ENCODE assay signal across 28 mouse cellular contexts in the genomic region with DNA sequence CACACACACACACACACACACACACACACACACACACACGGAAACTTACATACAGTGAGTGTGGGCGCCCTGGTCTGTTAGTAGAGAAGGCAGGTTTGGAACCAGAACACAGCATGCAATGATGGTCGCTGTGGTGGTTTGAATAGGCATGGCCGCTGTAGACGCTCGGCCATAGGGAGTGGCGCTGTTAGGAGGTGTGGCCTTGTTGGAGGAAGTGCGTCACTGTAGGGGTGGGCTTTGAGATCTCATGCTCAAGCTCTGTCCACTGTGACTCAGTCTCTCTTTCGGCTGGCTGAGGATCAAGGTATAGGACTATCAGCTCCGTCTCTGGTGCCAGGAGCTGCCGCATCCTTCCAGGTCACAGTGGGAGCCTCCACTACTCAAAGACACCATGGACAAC.
"Had no signal": no experiment of that assay in that cellular context is flagged by ENCODE, and none has a peak within 500 bp of the region (broad histone marks: within the 10 kb centered on the region; RNA-seq: fewer than 3 reads in every experiment).

No protein-coding gene starts in this region.

- H3K9me3 ChIP-seq: heart, embryonic 13.5 days; heart, embryonic 15.5 days; hindbrain, embryonic 10.5 days; hindbrain, embryonic 12.5 days; intestine, embryonic 15.5 days; kidney, embryonic 15.5 days; limb, embryonic 10.5 days; limb, embryonic 12.5 days; liver, embryonic 13.5 days had no signal

- H3K9ac ChIP-seq: heart, embryonic 13.5 days; heart, embryonic 15.5 days; hindbrain, embryonic 12.5 days; hindbrain, embryonic 14.5 days; intestine, embryonic 15.5 days; kidney, embryonic 15.5 days; limb, embryonic 12.5 days; liver, embryonic 13.5 days had no signal

- H3K4me3 ChIP-seq: heart, adult 2 months; heart, embryonic 13.5 days; heart, embryonic 15.5 days; hindbrain, embryonic 10.5 days; hindbrain, embryonic 12.5 days; intestine, embryonic 15.5 days; kidney, embryonic 15.5 days; limb, embryonic 10.5 days; limb, embryonic 12.5 days; liver, embryonic 13.5 days had no signal

- ATAC-seq: hindbrain, embryonic 16.5 days; inflammation-experienced regulatory T-cells, adult 6 months; intestine, embryonic 15.5 days had no signal

- DNase-seq: gastrocnemius, postnatal 14 days; gastrocnemius, postnatal 36 days; heart, adult 11 months; heart, adult 2 months; heart, postnatal 4 days; kidney, adult 11 months; kidney, adult 2 months; kidney, adult 9 months; kidney, postnatal 14 days; kidney, postnatal 36 days; layer of hippocampus, adult 9-11 months; layer of hippocampus, postnatal 36 days; liver; liver, embryonic 13.5 days had no signal

- H3K36me3 ChIP-seq: heart, embryonic 13.5 days; heart, embryonic 15.5 days; hindbrain, embryonic 10.5 days; hindbrain, embryonic 12.5 days; intestine, embryonic 15.5 days; kidney, embryonic 15.5 days; limb, embryonic 10.5 days; limb, embryonic 12.5 days; liver, embryonic 13.5 days had no signal

- H3K27ac ChIP-seq: heart, adult 2 months; heart, embryonic 13.5 days; heart, embryonic 15.5 days; hindbrain, embryonic 10.5 days; hindbrain, embryonic 12.5 days; hindbrain, embryonic 14.5 days; intestine, embryonic 15.5 days; kidney, embryonic 15.5 days; kidney, postnatal 0 days; limb, embryonic 10.5 days; limb, embryonic 12.5 days; liver, embryonic 13.5 days had no signal

- H3K4me1 ChIP-seq: heart, embryonic 13.5 days; heart, embryonic 15.5 days; hindbrain, embryonic 10.5 days; hindbrain, embryonic 12.5 days; intestine, embryonic 15.5 days; kidney, embryonic 15.5 days; limb, embryonic 10.5 days; limb, embryonic 12.5 days; liver, embryonic 13.5 days had no signal

- H3K27me3 ChIP-seq: heart, embryonic 13.5 days; heart, embryonic 15.5 days; hindbrain, embryonic 12.5 days; intestine, embryonic 15.5 days; kidney, embryonic 15.5 days; limb, embryonic 12.5 days; liver, embryonic 13.5 days had no signal

- H3K4me2 ChIP-seq: heart, embryonic 11.5 days; heart, embryonic 13.5 days; heart, embryonic 15.5 days; hindbrain, embryonic 12.5 days; hindbrain, embryonic 14.5 days; intestine, embryonic 15.5 days; kidney, embryonic 15.5 days; limb, embryonic 12.5 days; liver, embryonic 11.5 days; liver, embryonic 13.5 days had no signal
